Mouse (Mus musculus) hindbrain, embryonic 11.5 days (tissue): ENCODE data around the gene Sh3gl3. TPM values are rescaled to one million over a fixed set of nuclear protein-coding genes. Genes with fewer than 3 reads are reported as not detected.
"Not testable (repeated sequence)": the region's sequence is repeated elsewhere in the genome, so short reads cannot be mapped to it uniquely, and the experiment has no call there.

Source experiments
- ATAC-seq: fragments of 200-750 bp; cut with Nextera tagmentation; 2 replicates; pipeline ENCODE4 v1.8.0; 2017; ENCODE audit warnings: mild to moderate bottlenecking, moderate TSS enrichment, moderate library complexity; ENCODE audit not compliant: low FRiP score
- DNase-seq: peaks from one replicate; pipeline ENCODE4 v3.0.0-alpha.2; 2015; ENCODE audit warnings: low spot score
- H3K27ac ChIP-seq: fragments of 300-500 bp; sonication (generic); 2 replicates; pipeline ENCODE4 v1.5.1; 2014; ENCODE audit warnings: mild to moderate bottlenecking, low read depth, low read length
- H3K27me3 ChIP-seq: fragments of 300-500 bp; sonication (generic); 2 replicates; pipeline ENCODE4 v1.6.1; 2014; ENCODE audit warnings: mild to moderate bottlenecking, low read length, moderate library complexity, mixed read lengths; ENCODE audit not compliant: control insufficient read depth, insufficient read depth
- H3K36me3 ChIP-seq: fragments of 300-500 bp; sonication (generic); 2 replicates; pipeline ENCODE4 v1.6.1; 2014; ENCODE audit warnings: mild to moderate bottlenecking, low read length, moderate library complexity, mixed read lengths; ENCODE audit not compliant: control insufficient read depth, insufficient read depth
- H3K4me1 ChIP-seq: fragments of 300-500 bp; sonication (generic); replicated peaks from 2 replicates; pipeline ENCODE4 v1.6.1; 2014; ENCODE audit warnings: low read length, mixed read lengths; ENCODE audit not compliant: control insufficient read depth, insufficient read depth
- H3K4me2 ChIP-seq: fragments of 300-500 bp; sonication (generic); replicated peaks from 2 replicates; pipeline ENCODE4 v1.6.1; 2014; ENCODE audit warnings: mild to moderate bottlenecking, low read depth, low read length
- H3K4me3 ChIP-seq: fragments of 300-500 bp; sonication (generic); 2 replicates; pipeline ENCODE4 v1.5.1; 2014; ENCODE audit warnings: low read depth, low read length
- H3K9ac ChIP-seq: fragments of 300-500 bp; sonication (generic); 2 replicates; pipeline ENCODE4 v1.6.1; 2014; ENCODE audit warnings: low read depth, low read length
- H3K9me3 ChIP-seq: fragments of 300-500 bp; sonication (generic); 2 replicates; pipeline ENCODE4 v1.6.1; 2016; ENCODE audit warnings: low read length; ENCODE audit not compliant: control insufficient read depth
- WGBS: fragments of 180-500 bp; shearing (Covaris S2); extraction: QIAGEN DNeasy Blood & Tissue Kit; methylation state at CpG from one replicate; pipeline ENCODE4 v1.1.7; 2014; 5-methylcytosine and 5-hydroxymethylcytosine counted together
- polyA plus RNA-seq: library from polyadenylated mRNA; unstranded; fragments of >200 nt; fragmentation: Nextera tagmentation; extraction: Ambion mirVana; gene quantifications from 2 replicates; pipeline ENCODE4 v1.2.1, GENCODE M21; 2014

The Sh3gl3 gene
- polyA plus RNA-seq, 1 experiment from 2014 or later: 17.5 TPM

GRCm38 (mm10) chr7:82269948-82270347 is 96.3 kb downstream of the Sh3gl3 start:
- H3K9ac ChIP-seq: no peak overlapping the region
- H3K27ac ChIP-seq: no peak overlapping the region
- H3K27me3 ChIP-seq: no peaks in the 10 kb centered on the region
- H3K36me3 ChIP-seq: no peaks in the 10 kb centered on the region
- ATAC-seq: no peak
- DNase-seq: no peak
- H3K4me1 ChIP-seq: no peaks in the 10 kb centered on the region
- H3K9me3 ChIP-seq: no peaks in the 10 kb centered on the region
- no peak overlapping the region for H3K4me3 ChIP-seq
- 5% methylated on average over 1 of the region's 1 CpGs for WGBS
- H3K4me2 ChIP-seq: no peak overlapping the region

- no peak overlapping the region for H3K4me3 ChIP-seq
- no peak overlapping the region for H3K9ac ChIP-seq
Observed at GRCm38 (mm10) chr7:82271742-82272141, 98.1 kb downstream of the Sh3gl3 start.

DNA sequence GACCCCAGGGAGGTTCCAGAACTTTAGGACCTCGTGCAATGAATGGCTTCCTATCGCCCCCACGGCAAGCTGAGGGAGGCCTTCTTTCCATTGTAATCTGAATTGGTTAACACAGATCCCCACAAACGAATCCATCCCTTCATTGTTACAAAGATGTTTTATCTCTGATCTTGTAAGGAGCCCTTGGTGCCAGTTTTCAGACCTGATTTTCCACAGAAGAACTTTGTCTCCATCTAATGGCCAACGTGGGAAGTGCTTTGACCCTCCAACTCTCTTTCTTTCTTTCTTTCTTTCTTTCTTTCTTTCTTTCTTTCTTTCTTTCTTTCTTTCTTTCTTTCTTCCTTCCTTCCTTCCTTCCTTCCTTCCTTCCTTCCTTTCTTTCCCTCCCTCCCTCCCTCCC is 99.2 kb downstream of the Sh3gl3 start:
- ATAC-seq, H3K4me3 ChIP-seq, H3K27me3 ChIP-seq, H3K4me2 ChIP-seq, H3K9ac ChIP-seq, H3K27ac ChIP-seq, H3K9me3 ChIP-seq, H3K4me1 ChIP-seq, H3K36me3 ChIP-seq: not testable (repeated sequence)
- WGBS: 29% methylated on average over 5 of the region's 5 CpGs
- DNase-seq: peak; percentile 58

More at GRCm38 (mm10) chr7:82271742-82272141, 98.1 kb downstream of the Sh3gl3 start:
- DNase-seq (no peak), ATAC-seq (no peak)
- no peaks in the 10 kb centered on the region for H3K9me3 ChIP-seq
- no peak overlapping the region for H3K4me2 ChIP-seq
- H3K4me1 ChIP-seq: no peaks in the 10 kb centered on the region
- no peaks in the 10 kb centered on the region for H3K27me3 ChIP-seq
- WGBS: 85% methylated on average over 5 of the region's 5 CpGs
- no peak overlapping the region for H3K27ac ChIP-seq
- H3K36me3 ChIP-seq: no peaks in the 10 kb centered on the region

- Histone ChIP-seq H3K36me3 (no peaks in the 10 kb centered on the region), H3K4me2 (no peak overlapping the region), H3K9ac (no peak overlapping the region), H3K9me3 (no peaks in the 10 kb centered on the region), H3K4me1 (no peaks in the 10 kb centered on the region), H3K27me3 (no peaks in the 10 kb centered on the region), H3K27ac (no peak overlapping the region), H3K4me3 (no peak overlapping the region)
- ATAC-seq (no peak), DNase-seq (peak; percentile 72)
- WGBS: 58% methylated on average over 19 of the region's 19 CpGs
Observed at GRCm38 (mm10) chr7:82274011-82274709, 100.5 kb downstream of the Sh3gl3 start.

DNA sequence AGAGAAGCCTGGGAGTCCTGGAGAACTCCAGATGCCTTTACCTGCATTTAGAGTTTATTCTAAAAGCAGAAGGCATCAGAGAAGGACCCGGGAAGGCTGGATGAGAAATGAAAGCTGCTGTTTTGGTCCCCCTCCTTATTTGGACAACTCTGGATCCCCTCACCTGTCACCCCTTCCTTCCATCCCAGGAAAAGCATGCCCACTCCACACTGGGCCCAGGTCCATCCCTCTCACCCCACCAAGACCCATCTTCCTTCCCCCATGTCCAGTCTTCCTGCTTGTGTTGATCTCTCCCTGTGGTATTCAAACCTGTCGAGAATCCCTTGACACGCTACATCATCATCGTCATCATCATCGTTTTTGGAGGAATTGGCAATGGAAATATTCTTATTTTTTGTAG is 101.3 kb downstream of the Sh3gl3 start:
- Histone ChIP-seq H3K4me3 (no peak overlapping the region), H3K9ac (no peak overlapping the region), H3K27ac (no peak overlapping the region), H3K4me2 (no peak overlapping the region), H3K36me3 (no peaks in the 10 kb centered on the region), H3K4me1 (no peaks in the 10 kb centered on the region), H3K9me3 (no peaks in the 10 kb centered on the region), H3K27me3 (no peaks in the 10 kb centered on the region)
- ATAC-seq (no peak), DNase-seq (no peak)
- WGBS: 90% methylated on average over 5 of the region's 5 CpGs

GRCm38 (mm10) chr7:82275529-82276204 is 102.0 kb downstream of the Sh3gl3 start:
- H3K4me2 ChIP-seq: no peak overlapping the region
- no peak for DNase-seq
- H3K9ac ChIP-seq: no peak overlapping the region
- no peaks in the 10 kb centered on the region for H3K36me3 ChIP-seq
- H3K9me3 ChIP-seq: no peaks in the 10 kb centered on the region
- WGBS: 81% methylated on average over 18 of the region's 18 CpGs
- H3K27me3 ChIP-seq: no peaks in the 10 kb centered on the region
- H3K27ac ChIP-seq: no peak overlapping the region
- H3K4me1 ChIP-seq: no peaks in the 10 kb centered on the region
- no peak for ATAC-seq
- no peak overlapping the region for H3K4me3 ChIP-seq

DNA sequence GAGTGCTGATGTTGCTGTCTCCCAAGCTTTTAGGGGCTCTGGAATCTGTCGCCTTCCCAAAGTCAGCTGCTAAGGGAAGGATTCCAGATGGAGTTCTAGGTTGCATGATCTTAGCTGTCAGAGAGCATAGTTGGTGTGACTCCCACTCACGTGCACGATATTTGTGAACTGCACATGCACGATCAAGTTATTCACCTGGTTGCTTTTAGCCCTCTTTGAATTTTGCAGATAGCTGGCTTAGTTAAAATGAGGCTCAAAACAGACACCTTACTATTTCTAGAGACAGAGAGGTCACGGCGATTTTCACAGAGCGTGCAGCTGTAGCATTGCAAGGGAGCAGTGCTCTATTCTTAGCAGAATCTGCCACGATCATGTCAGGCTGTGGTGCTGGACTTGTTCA is 108.4 kb downstream of the Sh3gl3 start:
- H3K4me3 ChIP-seq: no peak overlapping the region
- no peaks in the 10 kb centered on the region for H3K4me1 ChIP-seq
- no peak overlapping the region for H3K9ac ChIP-seq
- no peak overlapping the region for H3K27ac ChIP-seq
- H3K9me3 ChIP-seq: no peaks in the 10 kb centered on the region
- ATAC-seq (no peak), DNase-seq (no peak)
- no peaks in the 10 kb centered on the region for H3K36me3 ChIP-seq
- H3K4me2 ChIP-seq: no peak overlapping the region
- WGBS: 90% methylated on average over 8 of the region's 8 CpGs
- H3K27me3 ChIP-seq: no peaks in the 10 kb centered on the region

GRCm38 (mm10) chr7:82282464-82282863 is 108.8 kb downstream of the Sh3gl3 start:
- ATAC-seq: no peak
- WGBS: 84% methylated on average over 13 of the region's 13 CpGs
- no peak overlapping the region for H3K4me2 ChIP-seq

DNA sequence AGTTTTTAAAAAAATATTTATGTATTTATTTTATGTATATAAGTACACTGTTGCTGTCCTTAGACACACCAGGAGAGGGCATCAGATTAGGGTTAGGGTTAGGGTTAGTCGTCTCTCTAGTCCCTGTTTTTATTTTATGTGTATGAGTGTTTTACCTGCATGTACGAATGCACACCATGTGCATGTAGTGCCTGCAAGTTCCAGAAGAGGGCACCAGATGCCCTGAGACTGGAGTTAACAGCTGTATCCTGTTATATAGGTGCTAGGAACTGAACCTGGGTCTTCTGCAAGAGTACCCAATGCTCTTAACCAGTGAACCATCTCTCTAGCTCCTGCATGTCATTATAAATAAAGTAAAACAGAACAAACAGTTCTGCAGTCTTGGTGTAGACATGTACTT is 113.6 kb downstream of the Sh3gl3 start:
- ATAC-seq (no peak), DNase-seq (no peak)
- H3K36me3 ChIP-seq: no peaks in the 10 kb centered on the region
- no peak overlapping the region for H3K4me2 ChIP-seq
- H3K4me3 ChIP-seq: no peak overlapping the region
- no peaks in the 10 kb centered on the region for H3K4me1 ChIP-seq
- no peaks in the 10 kb centered on the region for H3K9me3 ChIP-seq
- WGBS: 83% methylated on average over 2 of the region's 2 CpGs
- H3K27me3 ChIP-seq: no peaks in the 10 kb centered on the region
- H3K27ac ChIP-seq: no peak overlapping the region
- no peak overlapping the region for H3K9ac ChIP-seq

More at GRCm38 (mm10) chr7:82282464-82282863, 108.8 kb downstream of the Sh3gl3 start:
- H3K36me3 ChIP-seq: no peaks in the 10 kb centered on the region
- no peak for DNase-seq
- H3K4me3 ChIP-seq: no peak overlapping the region
- no peaks in the 10 kb centered on the region for H3K4me1 ChIP-seq
- H3K9ac ChIP-seq: no peak overlapping the region
- no peak overlapping the region for H3K27ac ChIP-seq
- H3K27me3 ChIP-seq: no peaks in the 10 kb centered on the region
- H3K9me3 ChIP-seq: no peaks in the 10 kb centered on the region
